Mouse (Mus musculus) granulocyte monocyte progenitor cell, adult 5-6 weeks (primary cell): ENCODE results near the gene Slc16a12. TPM values are rescaled to one million over a fixed set of nuclear protein-coding genes. Genes with fewer than 3 reads are reported as not detected.
A peak's percentile ranks its signal among the peaks of the same experiment; 100 is the strongest.
"Not testable (repeated sequence)": the region's sequence is repeated elsewhere in the genome, so short reads cannot be mapped to it uniquely, and the experiment has no call there.

ENCODE experiments used
- ATAC-seq: replicated peaks from 2 replicates; pipeline ENCODE4 v1.8.0; 2016; ENCODE audit warnings: mild to moderate bottlenecking, moderate TSS enrichment, inconsistent platforms; ENCODE audit not compliant: poor library complexity, severe bottlenecking
- total RNA-seq, 2 experiments: library from RNA; stranded (forward) in 1 of 2; stranded (reverse) in 1 of 2; fragments of 200-712, 200-1000 nt in 1 of 2; fragments of >200 nt in 1 of 2; fragmentation: Nextera tagmentation in 1 of 2; gene quantifications; 2 replicates each; pipeline ENCODE4 v1.2.3; 2014 to 2017

Slc16a12 gene
- not detected in 2 replicates for total RNA-seq (2014; fragmentation: Nextera tagmentation)
- total RNA-seq (2017) = 0.10 and 0.17 TPM in 2 replicates

DNA sequence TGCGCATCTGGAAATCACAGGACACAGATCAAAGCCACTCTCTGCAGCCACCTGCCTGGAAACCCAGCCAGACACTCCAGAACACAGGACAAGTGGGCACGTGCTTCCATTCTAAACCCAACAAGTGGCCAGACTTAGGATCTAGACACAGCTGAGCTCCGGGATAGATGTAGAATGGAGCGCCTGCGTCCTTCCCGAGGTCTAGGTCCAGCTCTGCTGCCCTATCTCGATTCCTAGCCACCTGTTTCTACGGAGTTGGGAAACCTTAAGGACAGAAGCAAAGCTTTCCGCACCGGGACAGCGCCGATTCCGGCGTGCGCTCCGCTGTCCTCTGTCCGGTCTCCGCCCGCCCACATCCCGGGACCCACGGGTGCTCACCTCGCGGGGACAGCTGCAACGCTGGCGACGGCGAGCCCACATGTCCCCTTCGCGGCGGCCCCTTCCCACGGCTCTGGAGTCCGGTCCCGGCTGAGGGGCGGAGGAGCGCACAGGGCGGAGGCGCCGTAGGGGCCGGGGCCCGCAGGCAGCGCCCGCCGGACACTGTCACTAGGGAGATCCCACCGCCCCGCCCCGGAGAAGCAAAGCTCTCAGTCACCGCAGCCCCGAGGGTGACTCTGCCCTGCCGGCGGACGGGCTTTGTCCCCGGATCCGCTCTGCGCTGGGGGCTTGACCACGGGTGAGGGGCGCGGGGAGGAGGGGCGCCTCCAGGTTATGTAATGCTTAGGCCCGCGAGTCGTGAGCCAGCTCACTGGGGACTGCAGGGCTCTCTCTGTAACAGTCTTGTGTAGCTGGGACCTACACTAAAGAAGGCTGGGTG lies at the start of gene Slc16a12:
TSS of gene Slc16a12 (minus strand) at position 602 of the 817 bp plus-strand sequence.
- ATAC-seq = peak; percentile 68

DNA sequence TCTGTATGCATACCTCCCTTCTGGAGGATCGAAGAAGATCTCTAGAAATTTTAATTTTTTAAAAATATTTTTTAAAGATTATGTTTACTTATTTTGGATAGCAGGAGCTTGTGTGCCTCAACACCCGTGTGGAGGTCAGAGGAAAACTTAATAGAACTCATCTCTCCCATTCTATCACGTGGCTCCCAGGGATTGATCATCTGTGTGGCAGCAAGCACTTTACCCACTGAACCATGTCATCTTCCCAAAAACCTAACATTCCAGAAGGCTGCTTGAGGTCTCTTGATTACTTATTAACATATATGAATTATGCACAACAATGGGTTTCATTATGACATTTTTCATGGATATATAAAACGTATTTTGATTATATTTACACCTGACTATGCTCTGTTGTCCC lies 49.3 kb upstream of the Slc16a12 start:
- ATAC-seq = no peak

DNA sequence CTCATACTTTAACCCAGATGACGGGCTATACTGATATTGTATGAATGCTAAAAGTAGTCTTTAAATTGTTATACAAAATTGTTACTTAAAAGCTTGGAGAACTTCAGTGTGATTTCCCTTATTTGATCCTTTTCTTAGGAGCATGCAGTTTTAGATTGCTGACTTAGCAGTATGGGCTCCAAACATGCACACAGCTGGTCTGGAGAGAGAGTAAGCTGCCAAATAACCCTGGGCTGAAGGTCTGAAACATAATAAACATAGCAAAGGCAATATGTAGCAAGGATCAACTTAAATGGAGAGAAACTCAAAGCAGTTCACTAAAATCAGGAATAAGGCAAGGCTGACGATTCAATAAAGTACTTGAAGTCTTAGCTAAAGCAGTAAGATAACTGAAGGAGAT lies 35.4 kb upstream of the Slc16a12 start:
- no peak for ATAC-seq

DNA sequence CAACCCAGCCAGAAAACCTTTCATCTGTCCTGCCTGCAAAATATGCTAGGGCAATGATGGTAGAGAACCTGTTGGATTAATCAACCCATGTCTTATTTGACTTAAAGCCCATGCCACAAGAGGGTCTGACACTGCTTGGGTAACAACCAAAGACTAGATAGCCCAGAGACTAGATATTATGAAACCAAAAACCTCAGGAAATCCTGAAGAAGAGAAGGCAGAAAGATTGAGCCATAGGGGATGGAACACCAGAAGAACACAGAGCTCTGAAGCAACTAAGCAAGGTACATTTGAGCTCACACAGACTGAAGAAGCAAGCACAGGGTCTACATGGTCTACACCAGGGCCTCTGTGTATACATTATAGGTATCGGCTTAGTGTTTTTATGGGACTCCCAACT lies 31.9 kb upstream of the Slc16a12 start:
- ATAC-seq = peak; percentile 84

DNA sequence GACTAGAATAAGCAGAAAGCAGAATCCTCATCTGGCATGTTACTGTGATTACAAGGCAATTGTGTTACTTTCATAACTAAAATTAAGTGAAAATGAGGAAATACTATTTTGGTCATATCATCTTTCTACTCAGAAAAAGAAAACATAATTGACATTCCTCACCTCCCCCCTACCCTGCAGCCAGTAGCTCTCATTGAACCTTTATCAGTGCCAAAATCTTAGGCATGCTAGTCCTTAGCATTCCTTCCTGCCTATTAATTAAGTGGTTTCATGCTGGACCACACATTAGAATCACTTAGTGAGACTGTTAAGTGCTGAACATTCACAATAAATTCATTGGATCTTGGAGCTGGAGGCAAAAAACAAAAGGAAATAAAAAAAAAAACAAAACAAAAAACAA lies 31.0 kb upstream of the Slc16a12 start:
- ATAC-seq = 0 out of 2 replicates have a peak, but pooled peaks have one; percentile 20

DNA sequence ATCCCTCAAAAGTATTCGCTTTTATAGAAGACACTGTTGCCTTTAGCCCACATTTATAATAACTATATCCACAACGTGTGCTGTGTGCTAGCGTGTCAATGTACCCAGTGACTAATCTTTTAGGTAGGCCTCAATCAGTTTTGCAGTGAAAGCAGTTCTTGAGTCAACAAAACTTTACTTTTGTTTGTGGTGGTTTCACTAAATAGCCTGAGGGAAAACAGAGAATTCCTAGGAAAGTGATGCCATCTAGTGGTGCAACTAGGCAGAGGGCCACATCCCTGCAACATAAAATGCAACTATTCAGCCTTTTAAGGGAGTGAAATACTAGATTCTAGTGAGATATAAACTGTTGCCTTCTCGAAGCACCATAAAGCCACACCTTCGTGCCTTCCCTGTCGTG lies 25.7 kb upstream of the Slc16a12 start:
- 0 out of 2 replicates have a peak, but pooled peaks have one; percentile 53 for ATAC-seq

DNA sequence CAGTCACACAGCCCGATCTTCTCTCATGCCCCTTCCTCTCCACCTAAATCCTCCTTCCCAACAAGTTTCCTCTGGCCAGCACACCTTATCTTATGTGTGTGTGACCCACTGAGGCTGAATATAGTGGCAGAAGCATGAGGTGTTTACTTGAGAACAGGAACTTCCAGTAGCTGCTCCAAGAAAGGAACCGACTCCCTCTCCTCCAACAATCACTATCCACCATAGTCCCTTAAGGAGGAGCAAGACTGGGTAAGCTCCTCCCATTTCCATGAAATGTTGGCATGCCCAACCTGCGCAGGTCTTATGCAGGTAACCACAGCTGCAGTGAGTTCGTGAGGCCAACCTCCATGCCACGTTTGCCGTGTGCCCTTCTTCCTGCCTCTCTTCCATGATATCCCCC lies 23.7 kb upstream of the Slc16a12 start:
- ATAC-seq = no peak

DNA sequence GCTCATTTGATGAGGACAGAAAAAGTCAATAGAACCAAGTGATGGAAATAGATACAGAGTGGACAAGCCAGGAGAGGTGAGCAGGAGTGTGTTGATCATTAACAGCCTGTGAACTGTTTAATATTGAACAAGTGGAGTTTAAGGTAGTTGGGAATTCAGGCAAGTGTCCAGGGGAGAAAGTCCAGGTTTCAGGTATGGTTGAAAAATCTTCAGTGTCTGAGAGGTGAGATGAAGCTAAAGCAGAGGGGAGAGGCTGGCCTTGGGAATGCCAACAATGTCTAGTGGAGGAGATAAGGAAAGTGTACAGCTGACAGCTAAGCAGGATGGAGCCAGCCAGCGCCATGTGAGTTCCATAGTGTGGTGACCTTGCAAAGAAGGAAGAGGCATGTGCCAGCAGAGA lies 11.7 kb upstream of the Slc16a12 start:
- no peak for ATAC-seq

DNA sequence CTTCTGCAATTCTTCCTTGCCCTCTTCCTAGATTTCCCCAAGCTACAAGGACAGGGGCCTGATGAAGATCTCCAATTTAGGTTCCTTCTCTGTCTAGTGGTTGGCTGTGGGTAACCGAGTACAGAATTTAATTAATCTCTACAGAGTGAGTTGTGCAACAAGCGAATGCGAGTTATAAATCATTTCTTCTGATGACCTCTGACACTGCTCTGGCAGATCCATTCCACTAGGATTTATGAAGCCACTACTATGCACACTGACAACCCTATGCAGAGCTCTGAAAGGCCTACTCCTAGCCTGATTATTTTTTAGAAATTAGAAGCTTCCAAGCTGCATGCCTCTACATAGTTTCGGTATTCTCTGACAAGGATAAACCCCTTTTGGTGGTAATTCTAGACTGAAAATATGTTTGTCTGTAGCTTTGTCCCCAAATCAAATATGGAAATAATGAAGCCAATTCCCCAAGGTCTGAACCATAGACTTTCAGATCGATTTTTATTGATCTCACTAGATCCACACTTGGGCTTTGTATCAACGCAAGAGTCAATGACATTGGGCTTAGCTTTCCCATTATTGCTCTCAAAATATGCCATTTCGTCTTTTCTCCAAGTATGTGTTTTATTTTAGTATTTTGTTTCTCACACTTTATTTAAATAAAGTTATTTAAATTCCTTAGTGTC lies 9.6 kb upstream of the Slc16a12 start:
- no peak for ATAC-seq

DNA sequence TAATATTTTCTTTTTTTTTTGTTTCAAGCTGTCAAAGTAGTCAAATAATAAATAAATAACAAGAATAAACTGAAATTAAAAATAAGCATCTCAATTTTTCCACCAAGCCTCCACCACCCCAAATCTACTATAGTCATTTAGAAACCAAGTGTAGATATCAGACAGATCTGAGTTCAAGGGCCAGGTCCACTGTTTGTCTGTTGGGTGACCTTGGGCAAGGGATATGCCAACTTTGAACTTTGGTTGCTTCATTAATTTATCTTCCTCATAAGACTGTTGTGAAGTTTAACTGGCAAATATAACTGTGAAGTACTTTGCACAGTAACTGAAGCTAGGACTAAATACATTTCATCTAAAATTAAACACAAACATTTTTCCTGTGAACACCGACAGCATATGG lies 8.6 kb upstream of the Slc16a12 start:
- ATAC-seq = no peak

DNA sequence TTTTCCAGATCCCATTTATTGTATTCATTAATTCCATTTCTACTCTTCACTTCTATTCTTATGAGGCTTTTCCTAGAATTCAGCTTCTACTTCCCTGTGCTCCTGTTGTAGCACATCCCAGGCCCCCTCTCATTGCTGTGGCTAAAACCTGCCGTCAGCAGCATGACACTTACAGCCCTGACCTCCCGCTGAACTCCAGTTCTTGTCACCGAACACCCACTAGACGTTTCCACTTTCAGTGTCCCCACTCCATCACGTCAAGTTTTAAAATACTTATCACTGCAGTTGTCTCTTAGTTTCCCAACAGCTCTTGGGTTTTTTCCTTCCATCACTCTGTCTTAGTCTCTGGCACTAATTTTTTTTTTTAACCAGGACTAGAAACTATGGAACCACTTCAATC lies 6.2 kb upstream of the Slc16a12 start:
- no peak for ATAC-seq

DNA sequence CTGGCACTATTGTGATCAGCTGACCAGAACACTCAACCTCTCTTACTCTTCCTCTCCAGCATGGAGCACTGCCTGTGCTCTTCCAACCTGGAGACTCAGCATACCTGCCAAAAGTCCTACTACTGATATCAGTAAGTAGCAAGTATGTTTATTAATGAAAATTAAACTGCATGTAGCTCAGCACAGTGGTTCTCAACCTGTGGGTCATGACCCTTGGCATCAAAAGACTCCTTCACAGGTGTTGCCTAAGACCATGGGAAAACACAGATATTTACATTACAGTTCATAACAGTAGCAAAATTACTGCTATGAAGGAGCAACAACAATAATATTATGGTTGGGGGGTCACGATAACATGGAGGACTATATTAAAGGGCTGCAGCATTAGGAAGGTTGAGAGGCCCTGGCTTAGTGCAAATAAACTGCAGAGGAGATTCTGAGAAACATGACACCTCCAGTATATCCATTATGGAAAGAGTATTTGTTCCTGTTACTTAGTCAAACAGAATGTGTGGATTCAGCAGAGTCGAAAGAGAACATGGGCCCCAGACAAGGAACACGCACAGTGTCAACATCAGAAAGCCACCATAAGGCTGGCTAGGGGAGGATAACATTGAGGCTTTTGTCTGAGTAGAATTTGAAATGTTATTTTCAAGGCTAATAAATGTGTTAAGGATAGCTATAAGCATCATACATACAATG lies 5.5 kb upstream of the Slc16a12 start:
- ATAC-seq = no peak

DNA sequence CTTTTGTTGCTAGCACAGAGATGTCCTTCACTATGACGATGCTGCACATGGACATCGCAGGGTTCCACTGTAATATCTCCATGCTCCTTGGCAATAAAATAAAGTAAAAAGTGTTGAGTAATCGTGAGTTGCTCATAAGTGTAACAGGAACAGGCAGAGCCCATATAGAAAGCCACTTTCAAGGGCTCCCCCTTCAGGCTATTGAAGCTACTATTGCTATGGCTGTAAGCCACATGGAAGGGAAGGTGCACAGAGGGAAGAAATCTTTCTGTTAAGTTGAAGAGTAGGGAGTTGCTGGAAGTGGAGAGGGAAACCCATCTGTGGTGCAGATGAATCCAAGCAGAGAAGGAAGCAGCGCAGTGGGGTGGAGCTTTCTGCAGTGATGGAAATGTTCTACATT lies 4.1 kb upstream of the Slc16a12 start:
- peak; percentile 68 for ATAC-seq

DNA sequence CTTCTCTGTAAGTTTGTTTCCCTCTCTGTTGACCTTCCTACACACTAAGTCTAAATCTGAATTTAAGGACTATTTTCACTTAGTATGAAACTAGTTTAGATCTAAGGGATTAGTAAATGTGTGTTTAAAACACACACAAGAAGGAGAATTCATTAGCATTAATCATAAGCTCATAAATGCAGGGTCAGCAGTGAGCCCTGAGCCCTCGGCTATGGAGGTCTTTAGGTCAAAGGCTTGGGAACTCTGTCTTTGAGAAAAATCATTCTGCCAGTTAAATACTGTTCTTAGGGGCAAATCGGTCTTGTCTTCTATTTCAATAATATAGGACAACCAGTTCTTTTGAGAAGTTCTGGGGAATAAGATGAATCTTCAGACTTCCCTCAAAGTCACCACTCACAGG lies 1.9 kb upstream of the Slc16a12 start:
- no peak for ATAC-seq

DNA sequence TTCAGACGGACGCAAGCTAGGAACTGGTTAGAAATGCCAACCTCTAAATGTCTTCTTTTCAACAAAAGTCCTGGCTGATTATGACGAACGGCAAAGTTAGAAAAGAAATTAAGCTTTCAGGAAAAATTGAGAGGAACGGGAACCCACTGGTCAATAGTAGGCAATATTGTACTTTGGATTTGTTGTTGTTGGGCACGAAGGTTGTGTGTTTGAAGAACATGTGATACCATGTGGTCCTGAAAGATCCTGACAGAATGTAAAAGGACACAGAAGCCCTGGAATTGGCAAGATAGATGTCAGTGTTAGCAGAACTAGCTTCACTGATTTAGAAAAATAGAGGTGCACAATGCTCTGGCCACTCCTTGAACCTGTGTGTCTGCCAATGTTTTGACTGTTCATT lies 880 bp upstream of the Slc16a12 start:
- ATAC-seq = not testable (repeated sequence)

DNA sequence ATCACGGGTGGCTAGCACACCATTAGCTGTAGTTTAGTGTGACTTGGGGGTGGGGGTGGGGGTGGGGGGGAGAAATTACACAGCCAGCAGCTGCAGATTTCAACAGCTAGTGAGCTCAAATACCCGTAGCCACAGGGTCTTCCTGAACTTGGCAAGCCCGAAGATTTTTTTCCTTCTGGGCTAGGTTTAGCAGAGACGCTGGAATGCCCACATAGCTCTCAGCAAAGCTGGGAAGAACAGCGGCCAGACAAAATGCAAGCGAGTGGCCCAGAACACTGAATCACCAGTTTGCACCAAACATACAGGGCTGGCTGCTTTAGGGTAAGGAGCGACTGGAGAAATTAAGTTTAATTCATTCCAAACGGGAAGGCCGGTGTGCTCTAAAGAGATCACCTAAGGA lies 888 bp downstream of the Slc16a12 start:
- no peak for ATAC-seq

DNA sequence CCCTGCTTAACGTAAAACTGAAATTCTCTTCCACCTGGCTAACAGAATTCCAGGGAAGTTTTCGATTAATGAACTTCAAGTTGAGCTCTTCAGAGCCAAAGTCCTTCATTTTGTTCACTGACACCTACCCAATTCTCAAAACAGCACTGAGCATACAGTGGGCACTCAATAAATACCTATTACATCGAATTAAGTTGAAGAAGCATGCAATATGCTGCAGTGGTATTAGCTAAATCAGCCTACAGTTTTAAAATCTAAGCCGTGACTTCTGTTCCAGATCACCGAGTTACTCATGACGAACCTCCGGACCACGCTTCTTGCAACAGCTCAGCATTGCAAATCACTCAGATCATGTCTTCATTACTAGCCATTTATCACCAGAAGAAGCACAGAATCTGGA lies 2.1 kb downstream of the Slc16a12 start:
- ATAC-seq = no peak

DNA sequence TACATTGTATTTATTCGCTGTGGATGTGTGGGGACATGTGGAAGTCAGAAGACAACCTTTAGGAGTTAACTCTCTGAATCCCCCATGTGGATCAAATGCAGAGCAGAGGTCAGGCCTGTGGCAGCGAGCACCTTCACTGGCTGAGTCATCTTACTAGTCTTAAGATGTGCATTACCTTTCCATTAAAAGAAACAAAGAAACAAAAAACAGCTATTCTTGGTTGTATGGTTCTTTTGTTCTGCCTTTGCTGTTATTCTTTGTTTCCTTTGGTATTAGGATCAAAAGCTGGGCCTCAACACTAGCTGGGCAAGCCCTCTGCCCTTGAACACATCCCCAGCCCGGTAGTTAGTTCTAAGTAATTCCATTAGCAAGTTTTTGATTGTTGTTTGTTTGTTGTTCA lies 9.2 kb downstream of the Slc16a12 start:
- ATAC-seq = no peak

DNA sequence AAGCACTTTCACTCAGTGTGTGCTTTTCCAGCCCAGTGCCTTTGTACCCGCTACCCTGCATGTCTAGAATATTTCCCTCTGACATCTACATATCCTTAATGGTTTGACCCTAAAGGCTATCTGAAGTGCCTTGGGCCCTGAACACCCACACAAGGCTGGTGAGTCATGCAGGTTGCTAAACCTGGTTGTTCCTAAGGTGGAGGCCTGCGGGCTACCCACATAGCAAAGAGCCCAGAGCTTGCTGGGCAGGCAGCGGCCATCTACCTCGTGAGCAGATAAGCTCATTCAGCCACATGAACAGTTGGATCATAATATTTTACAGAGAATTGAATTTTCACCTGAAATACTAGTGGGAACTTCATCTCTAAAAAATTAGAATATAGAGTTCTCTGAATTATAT lies 11.2 kb downstream of the Slc16a12 start:
- ATAC-seq = no peak

DNA sequence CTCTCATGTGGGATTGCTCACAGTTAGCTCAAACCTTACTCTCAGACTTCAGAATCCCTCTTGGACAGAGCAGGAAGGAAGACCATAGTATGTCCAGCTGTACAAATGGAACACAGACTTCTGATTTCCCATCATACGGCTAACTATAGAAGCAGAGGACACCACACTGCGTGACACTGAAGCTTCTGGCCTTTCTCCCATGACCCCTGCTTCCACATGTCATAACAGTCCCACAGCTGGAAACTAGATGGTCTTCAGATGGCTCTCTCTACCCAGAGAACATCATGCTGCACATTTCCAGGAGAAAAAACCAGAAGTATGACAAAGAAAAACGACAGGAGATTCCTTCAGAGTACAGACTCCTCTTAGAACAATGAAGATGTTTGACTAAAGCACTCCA lies 14.1 kb downstream of the Slc16a12 start:
- ATAC-seq = no peak

DNA sequence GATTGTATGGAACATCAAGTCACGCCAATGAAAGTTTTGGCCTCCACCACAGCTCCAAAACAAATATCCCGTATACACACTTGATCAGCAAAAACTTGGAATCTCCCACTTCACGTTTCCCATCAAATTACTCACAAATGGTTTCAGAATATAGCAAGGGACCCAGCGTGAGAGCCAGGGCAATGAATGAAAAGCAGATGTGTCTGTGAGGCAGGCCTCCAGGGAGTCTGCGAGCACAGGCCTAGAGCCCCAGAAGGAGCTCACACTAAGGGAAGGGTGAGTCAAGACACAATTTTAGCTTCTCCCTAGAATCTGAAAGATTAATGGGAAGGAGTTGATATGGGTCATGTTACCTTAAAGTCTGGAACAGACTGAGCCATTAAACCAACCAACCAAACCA lies 15.7 kb downstream of the Slc16a12 start:
- ATAC-seq = no peak
